Mouse (Mus musculus): ENCODE measurements around the gene BC051142. TPM values are rescaled to one million over a fixed set of nuclear protein-coding genes. Genes with fewer than 3 reads are reported as not detected.

BC051142 gene
- polyA plus RNA-seq (2012; rRNA removed) (1.4 and 1.5 TPM in 2 replicates), polyA plus RNA-seq (2014; fragmentation: Nextera tagmentation; extraction: Ambion mirVana) (0.19 and 0.85 TPM in 2 replicates)

DNA sequence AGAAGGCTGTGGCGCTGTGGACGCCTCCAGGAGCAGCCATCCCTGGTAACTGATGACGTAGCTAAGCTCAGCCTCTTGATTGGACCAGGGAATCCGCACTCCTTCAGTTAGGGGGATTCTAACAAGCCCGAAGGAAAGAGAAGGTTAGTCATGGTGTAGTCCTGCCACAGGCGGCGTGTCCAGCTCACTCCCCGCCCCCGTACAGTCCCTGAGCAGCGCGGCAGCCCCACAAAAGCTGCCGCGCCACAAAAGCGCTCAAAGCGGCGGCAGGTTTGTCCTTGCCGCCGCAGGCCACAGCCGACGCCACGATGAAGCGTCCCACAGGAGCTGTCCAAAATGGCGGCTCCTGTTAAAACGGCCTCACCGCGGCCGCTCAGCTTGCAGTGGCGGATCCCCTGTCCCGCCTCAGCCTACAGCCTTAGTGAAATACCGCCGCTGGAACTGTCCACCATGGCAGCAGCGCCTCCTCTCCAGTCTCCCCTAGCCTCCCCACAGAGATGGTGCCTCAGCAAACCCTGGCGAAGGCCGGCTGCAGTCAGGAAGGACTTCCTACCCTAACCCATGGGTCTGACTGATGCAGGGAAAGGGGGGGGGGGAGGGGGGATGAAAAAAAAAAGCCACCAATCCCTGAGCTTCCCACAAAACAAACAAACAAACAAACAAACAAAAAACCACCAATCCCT lies at the start of gene BC051142:
TSS of gene BC051142 (plus strand) at position 110 of the 683 bp plus-strand sequence.
- H3K4me1 ChIP-seq (ENCODE audit: control insufficient read depth, insufficient read depth, low read length), result no peaks in the 10 kb centered on the region
- H3K9ac ChIP-seq (ENCODE audit: low read depth, low read length, severe bottlenecking), result peak within 1 kb of the TSS; percentile 82
- no peaks in the 10 kb centered on the region for H3K36me3 ChIP-seq (ENCODE audit: control insufficient read depth, insufficient read depth, low read length)
- peak within 1 kb of the TSS; percentile 58 for H3K4me3 ChIP-seq (replicated peaks; ENCODE audit: low read length)
- ATAC-seq (ENCODE audit: low FRiP score, low read depth) (peak; percentile 95), DNase-seq (ENCODE audit: low spot score) (peak; percentile 90)
- peak within 1 kb of the TSS; percentile 63 for H3K4me2 ChIP-seq (replicated peaks; ENCODE audit: low read depth, low read length, severe bottlenecking)
- H3K9me3 ChIP-seq (ENCODE audit: control insufficient read depth, low read length), result no peaks in the 10 kb centered on the region
- peak; percentile 47; the same call in 1 of the 2 replicates for TF ChIP-seq POLR2A (IDR thresholded peaks at IDR 0.05; ENCODE audit: borderline replicate concordance, extremely low read depth, insufficient read depth, insufficient read length)
- H3K27ac ChIP-seq (replicated peaks; ENCODE audit: low read depth, low read length), result peak within 1 kb of the TSS; percentile 77
- H3K27me3 ChIP-seq (ENCODE audit: control insufficient read depth, insufficient read depth, low read length), result no peaks in the 10 kb centered on the region
- WGBS, result 10% methylated on average over 30 of the region's 34 CpGs

- 7% methylated on average over 4 of the region's 4 CpGs for WGBS
- no peak for ATAC-seq (ENCODE audit: low FRiP score, low read depth)
- no peak overlapping the region for H3K4me3 ChIP-seq (replicated peaks; ENCODE audit: low read length)
Observed at GRCm38 (mm10) chr17:34349429-34349828, 49.2 kb upstream of the BC051142 start.

DNA sequence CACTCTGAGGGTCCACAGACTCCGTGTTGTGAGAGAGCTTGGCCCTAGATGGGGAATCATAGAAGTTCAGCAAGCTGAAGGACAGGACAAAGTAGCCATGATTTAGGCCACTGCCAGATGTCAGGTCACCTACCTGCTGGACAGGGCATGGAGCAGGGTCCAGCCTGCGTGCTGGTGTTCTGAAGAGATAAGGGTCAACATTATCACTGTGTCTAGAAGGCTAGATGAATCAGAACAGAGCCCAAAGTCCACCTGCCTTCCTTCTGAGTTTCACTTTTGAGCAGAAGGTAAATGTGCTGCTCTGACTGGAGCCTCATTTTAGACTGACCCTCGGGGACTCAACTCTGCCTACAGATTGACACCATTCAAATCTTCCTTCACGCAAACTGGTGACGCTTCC lies 44.1 kb upstream of the BC051142 start, which contains the start of gene Btnl2:
TSS of gene Btnl2 (plus strand) at position 284 of the 400 bp plus-strand sequence.
- Histone ChIP-seq H3K4me1 (ENCODE audit: control insufficient read depth, insufficient read depth, low read length) (no peaks in the 10 kb centered on the region), H3K4me3 (replicated peaks; ENCODE audit: low read length) (no peak within 1 kb of the TSS), H3K4me2 (replicated peaks; ENCODE audit: low read depth, low read length, severe bottlenecking) (no peak within 1 kb of the TSS), H3K27ac (replicated peaks; ENCODE audit: low read depth, low read length) (no peak within 1 kb of the TSS), H3K9me3 (ENCODE audit: control insufficient read depth, low read length) (no peaks in the 10 kb centered on the region), H3K27me3 (ENCODE audit: control insufficient read depth, insufficient read depth, low read length) (no peaks in the 10 kb centered on the region), H3K36me3 (ENCODE audit: control insufficient read depth, insufficient read depth, low read length) (no peaks in the 10 kb centered on the region), H3K9ac (ENCODE audit: low read depth, low read length, severe bottlenecking) (no peak within 1 kb of the TSS)
- ATAC-seq (ENCODE audit: low FRiP score, low read depth) (no peak), DNase-seq (ENCODE audit: low spot score) (no peak)
- no peak for TF ChIP-seq POLR2A (IDR thresholded peaks at IDR 0.05; ENCODE audit: borderline replicate concordance, extremely low read depth, insufficient read depth, insufficient read length)
- WGBS, result 84% methylated on average over 5 of the region's 5 CpGs

More at GRCm38 (mm10) chr17:34349429-34349828, 49.2 kb upstream of the BC051142 start:
- Histone ChIP-seq H3K4me1 (ENCODE audit: control insufficient read depth, insufficient read depth, low read length) (no peaks in the 10 kb centered on the region), H3K9ac (ENCODE audit: low read depth, low read length, severe bottlenecking) (no peak overlapping the region), H3K27me3 (ENCODE audit: control insufficient read depth, insufficient read depth, low read length) (no peaks in the 10 kb centered on the region), H3K27ac (replicated peaks; ENCODE audit: low read depth, low read length) (no peak overlapping the region), H3K4me2 (replicated peaks; ENCODE audit: low read depth, low read length, severe bottlenecking) (no peak overlapping the region), H3K9me3 (ENCODE audit: control insufficient read depth, low read length) (no peaks in the 10 kb centered on the region), H3K36me3 (ENCODE audit: control insufficient read depth, insufficient read depth, low read length) (no peaks in the 10 kb centered on the region)
- no peak for TF ChIP-seq POLR2A (IDR thresholded peaks at IDR 0.05; ENCODE audit: borderline replicate concordance, extremely low read depth, insufficient read depth, insufficient read length)
- DNase-seq (ENCODE audit: low spot score), result peak; percentile 65

- ATAC-seq (ENCODE audit: low FRiP score, low read depth), result no peak
- TF ChIP-seq POLR2A (IDR thresholded peaks at IDR 0.05; ENCODE audit: borderline replicate concordance, extremely low read depth, insufficient read depth, insufficient read length), result no peak
- no peak for DNase-seq (ENCODE audit: low spot score)
- Histone ChIP-seq H3K4me2 (replicated peaks; ENCODE audit: low read depth, low read length, severe bottlenecking) (no peak overlapping the region), H3K27ac (replicated peaks; ENCODE audit: low read depth, low read length) (no peak overlapping the region), H3K27me3 (ENCODE audit: control insufficient read depth, insufficient read depth, low read length) (no peaks in the 10 kb centered on the region), H3K9ac (ENCODE audit: low read depth, low read length, severe bottlenecking) (no peak overlapping the region), H3K9me3 (ENCODE audit: control insufficient read depth, low read length) (no peaks in the 10 kb centered on the region), H3K36me3 (ENCODE audit: control insufficient read depth, insufficient read depth, low read length) (no peaks in the 10 kb centered on the region), H3K4me1 (ENCODE audit: control insufficient read depth, insufficient read depth, low read length) (no peaks in the 10 kb centered on the region), H3K4me3 (replicated peaks; ENCODE audit: low read length) (no peak overlapping the region)
- 89% methylated on average over 1 of the region's 1 CpGs for WGBS
Observed at GRCm38 (mm10) chr17:34354940-34355339, 43.7 kb upstream of the BC051142 start.

DNA sequence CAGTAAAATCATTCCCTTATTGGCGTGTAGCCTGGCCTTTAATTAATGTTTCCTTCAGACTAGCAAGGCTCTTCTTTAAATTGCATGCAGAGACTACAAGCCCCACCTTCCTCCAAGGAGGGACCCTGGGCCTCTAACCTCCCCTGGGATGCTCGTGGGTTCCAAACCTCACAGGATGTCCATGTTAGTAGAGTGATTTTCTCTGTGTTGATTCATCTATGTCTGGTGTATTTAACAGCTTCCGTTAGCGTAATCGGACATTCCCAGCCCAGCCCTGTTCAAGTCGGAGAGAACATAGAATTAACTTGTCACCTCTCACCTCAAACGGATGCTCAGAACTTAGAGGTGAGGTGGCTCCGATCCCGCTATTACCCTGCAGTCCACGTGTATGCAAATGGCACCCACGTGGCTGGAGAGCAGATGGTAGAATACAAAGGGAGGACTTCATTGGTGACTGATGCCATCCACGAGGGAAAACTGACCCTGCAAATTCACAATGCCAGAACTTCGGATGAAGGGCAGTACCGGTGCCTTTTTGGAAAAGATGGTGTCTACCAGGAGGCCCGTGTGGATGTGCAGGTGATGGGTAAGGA lies 35.6 kb upstream of the BC051142 start:
- H3K4me2 ChIP-seq (replicated peaks; ENCODE audit: low read depth, low read length, severe bottlenecking), result no peak overlapping the region
- ATAC-seq (ENCODE audit: low FRiP score, low read depth), result no peak
- H3K4me1 ChIP-seq (ENCODE audit: control insufficient read depth, insufficient read depth, low read length), result no peaks in the 10 kb centered on the region
- H3K9ac ChIP-seq (ENCODE audit: low read depth, low read length, severe bottlenecking), result no peak overlapping the region
- H3K4me3 ChIP-seq (replicated peaks; ENCODE audit: low read length), result no peak overlapping the region
- H3K9me3 ChIP-seq (ENCODE audit: control insufficient read depth, low read length), result no peaks in the 10 kb centered on the region
- TF ChIP-seq POLR2A (IDR thresholded peaks at IDR 0.05; ENCODE audit: borderline replicate concordance, extremely low read depth, insufficient read depth, insufficient read length), result no peak
- no peaks in the 10 kb centered on the region for H3K27me3 ChIP-seq (ENCODE audit: control insufficient read depth, insufficient read depth, low read length)
- no peak overlapping the region for H3K27ac ChIP-seq (replicated peaks; ENCODE audit: low read depth, low read length)
- DNase-seq (ENCODE audit: low spot score), result no peak
- H3K36me3 ChIP-seq (ENCODE audit: control insufficient read depth, insufficient read depth, low read length), result no peaks in the 10 kb centered on the region
- 87% methylated on average over 15 of the region's 15 CpGs for WGBS
